Mouse (Mus musculus): ENCODE measurements around the gene Agap1. TPM values are rescaled to one million over a fixed set of nuclear protein-coding genes. Genes with fewer than 3 reads are reported as not detected.

Agap1 gene
- total and polyA plus RNA-seq, 3 experiments, result 0.01 TPM; not detected in 2

- no peaks in the 10 kb centered on the region for H3K9me3 ChIP-seq (replicated peaks; ENCODE audit: insufficient read depth, low read length)
- H3K27ac ChIP-seq (ENCODE audit: control insufficient read depth, low read depth, low read length), result no peak overlapping the region
- DNase-seq (ENCODE audit: low read depth, low spot score), result no peak
- no peaks in the 10 kb centered on the region for H3K27me3 ChIP-seq (ENCODE audit: control insufficient read depth in 1 of 2, insufficient read depth in 2 of 2, low read length in 2 of 2)
- H3K79me2 ChIP-seq (ENCODE audit: control insufficient read depth, insufficient read depth, low read length, poor library complexity), result no peaks in the 10 kb centered on the region
- H3K36me3 ChIP-seq (ENCODE audit: control insufficient read depth in 1 of 2, insufficient read depth in 2 of 2, low read length in 2 of 2), result no peaks in the 10 kb centered on the region
- TF ChIP-seq ZNF384 (IDR thresholded peaks at IDR 0.05; ENCODE audit: low read depth, low read length) (no peak), RAD21 (IDR thresholded peaks at IDR 0.05; ENCODE audit: low read depth, low read length) (no peak), CHD1 (IDR thresholded peaks at IDR 0.05; ENCODE audit: low read depth, low read length) (no peak), BHLHE40 (IDR thresholded peaks at IDR 0.05; ENCODE audit: borderline replicate concordance, low read depth, low read length) (no peak)
- H3K4me3 ChIP-seq (ENCODE audit: control insufficient read depth in 1 of 2, insufficient read depth in 1 of 2, low read depth in 2 of 2, low read length in 2 of 2), result no peak overlapping the region
- H3K9ac ChIP-seq (ENCODE audit: control insufficient read depth, low read depth, low read length, poor library complexity, severe bottlenecking), result no peak overlapping the region
- no peaks in the 10 kb centered on the region for H3K4me1 ChIP-seq (ENCODE audit: control insufficient read depth in 1 of 2, insufficient read depth in 2 of 2, low read length in 2 of 2)
Measured at GRCm38 (mm10) chr1:89556006-89556405, 101.4 kb downstream of the Agap1 start.

- Histone ChIP-seq H3K79me2 (ENCODE audit: control insufficient read depth, insufficient read depth, low read length, poor library complexity) (no peaks in the 10 kb centered on the region), H3K27ac (ENCODE audit: control insufficient read depth, low read depth, low read length) (no peak overlapping the region), H3K27me3 (ENCODE audit: control insufficient read depth in 1 of 2, insufficient read depth in 2 of 2, low read length in 2 of 2) (no peaks in the 10 kb centered on the region), H3K4me3 (ENCODE audit: control insufficient read depth in 1 of 2, insufficient read depth in 1 of 2, low read depth in 2 of 2, low read length in 2 of 2) (no peak overlapping the region), H3K9ac (ENCODE audit: control insufficient read depth, low read depth, low read length, poor library complexity, severe bottlenecking) (no peak overlapping the region), H3K36me3 (ENCODE audit: control insufficient read depth in 1 of 2, insufficient read depth in 2 of 2, low read length in 2 of 2) (no peaks in the 10 kb centered on the region), H3K9me3 (replicated peaks; ENCODE audit: insufficient read depth, low read length) (no peaks in the 10 kb centered on the region), H3K4me1 (ENCODE audit: control insufficient read depth in 1 of 2, insufficient read depth in 2 of 2, low read length in 2 of 2) (no peaks in the 10 kb centered on the region)
- DNase-seq (ENCODE audit: low read depth, low spot score), result no peak
- TF ChIP-seq MYB (IDR thresholded peaks at IDR 0.05; ENCODE audit: low read depth, low read length) (no peak), KAT2A (conservative IDR thresholded peaks at IDR 0.05; ENCODE audit: low read depth, low read length) (no peak), POLR2AphosphoS2 (IDR thresholded peaks at IDR 0.05; ENCODE audit: low read length) (no peak), SIN3A (IDR thresholded peaks at IDR 0.05; ENCODE audit: low read length) (no peak), TAL1 (IDR thresholded peaks at IDR 0.05; ENCODE audit: low read length) (no peak), CHD1 (IDR thresholded peaks at IDR 0.05; ENCODE audit: low read depth, low read length) (no peak), USF2 (IDR thresholded peaks at IDR 0.05; ENCODE audit: borderline replicate concordance in 1 of 2, insufficient read depth in 1 of 2, low read depth in 1 of 2, low read length in 2 of 2) (no peak), CTCF (IDR thresholded peaks at IDR 0.05 in 2 of 3, conservative IDR thresholded peaks at IDR 0.05 in 1 of 3; ENCODE audit: control insufficient read depth in 1 of 3, insufficient read depth in 1 of 3, low read depth in 2 of 3, low read length in 3 of 3, poor library complexity in 1 of 3, severe bottlenecking in 1 of 3) (no peak), TBP (IDR thresholded peaks at IDR 0.05; ENCODE audit: low read depth, low read length) (no peak), JUND (IDR thresholded peaks at IDR 0.05; ENCODE audit: low read depth, low read length) (no peak), USF1 (IDR thresholded peaks at IDR 0.05; ENCODE audit: low read depth, low read length) (no peak), RCOR1 (IDR thresholded peaks at IDR 0.05; ENCODE audit: low read depth, low read length) (no peak), SMC3 (IDR thresholded peaks at IDR 0.05; ENCODE audit: low read depth, low read length) (no peak), RAD21 (IDR thresholded peaks at IDR 0.05; ENCODE audit: low read depth, low read length) (no peak)
Measured at GRCm38 (mm10) chr1:89557401-89557800, 102.8 kb downstream of the Agap1 start.

- H3K4me3 ChIP-seq (ENCODE audit: control insufficient read depth in 1 of 2, insufficient read depth in 1 of 2, low read depth in 2 of 2, low read length in 2 of 2), result no peak overlapping the region
- TF ChIP-seq ZMIZ1 (IDR thresholded peaks at IDR 0.05; ENCODE audit: low read depth, low read length) (no peak), POLR2AphosphoS5 (IDR thresholded peaks at IDR 0.05; ENCODE audit: borderline replicate concordance, low read depth, low read length) (no peak), MYC (IDR thresholded peaks at IDR 0.05; ENCODE audit: low read depth, low read length) (no peak), JUND (IDR thresholded peaks at IDR 0.05; ENCODE audit: low read depth, low read length) (no peak), ZC3H11A (IDR thresholded peaks at IDR 0.05; ENCODE audit: low read depth, low read length) (no peak), NRF1 (IDR thresholded peaks at IDR 0.05; ENCODE audit: insufficient read depth, low read depth, low read length, poor library complexity, severe bottlenecking) (no peak), MAZ (IDR thresholded peaks at IDR 0.05; ENCODE audit: low read depth, low read length) (no peak), SMC3 (IDR thresholded peaks at IDR 0.05; ENCODE audit: low read depth, low read length) (no peak), HCFC1 (IDR thresholded peaks at IDR 0.05; ENCODE audit: low read depth, low read length) (no peak), KAT2A (conservative IDR thresholded peaks at IDR 0.05; ENCODE audit: low read depth, low read length) (no peak), GABPA (IDR thresholded peaks at IDR 0.05; ENCODE audit: low read depth, low read length) (no peak), ZKSCAN1 (IDR thresholded peaks at IDR 0.05; ENCODE audit: low read depth, low read length) (no peak)
Measured at GRCm38 (mm10) chr1:89558080-89558479, 103.5 kb downstream of the Agap1 start.

More at GRCm38 (mm10) chr1:89558080-89558479, 103.5 kb downstream of the Agap1 start:
- H3K9ac ChIP-seq (ENCODE audit: control insufficient read depth, low read depth, low read length, poor library complexity, severe bottlenecking), result no peak overlapping the region
- H3K9me3 ChIP-seq (replicated peaks; ENCODE audit: insufficient read depth, low read length), result no peaks in the 10 kb centered on the region
- H3K36me3 ChIP-seq (ENCODE audit: control insufficient read depth in 1 of 2, insufficient read depth in 2 of 2, low read length in 2 of 2), result no peaks in the 10 kb centered on the region
- H3K79me2 ChIP-seq (ENCODE audit: control insufficient read depth, insufficient read depth, low read length, poor library complexity), result no peaks in the 10 kb centered on the region
- H3K4me1 ChIP-seq (ENCODE audit: control insufficient read depth in 1 of 2, insufficient read depth in 2 of 2, low read length in 2 of 2), result no peaks in the 10 kb centered on the region
- no peak overlapping the region for H3K27ac ChIP-seq (ENCODE audit: control insufficient read depth, low read depth, low read length)
- H3K27me3 ChIP-seq (ENCODE audit: control insufficient read depth in 1 of 2, insufficient read depth in 2 of 2, low read length in 2 of 2), result no peaks in the 10 kb centered on the region
- DNase-seq (ENCODE audit: low read depth, low spot score), result no peak

Measured in MEL (cell line).